Mouse (Mus musculus): Measurements from ENCODE around the gene Cc2d2a. TPM values are rescaled to one million over a fixed set of nuclear protein-coding genes. Genes with fewer than 3 reads are reported as not detected.

The Cc2d2a gene
- total RNA-seq, 1 experiment from 2014 or later, result not detected

DNA sequence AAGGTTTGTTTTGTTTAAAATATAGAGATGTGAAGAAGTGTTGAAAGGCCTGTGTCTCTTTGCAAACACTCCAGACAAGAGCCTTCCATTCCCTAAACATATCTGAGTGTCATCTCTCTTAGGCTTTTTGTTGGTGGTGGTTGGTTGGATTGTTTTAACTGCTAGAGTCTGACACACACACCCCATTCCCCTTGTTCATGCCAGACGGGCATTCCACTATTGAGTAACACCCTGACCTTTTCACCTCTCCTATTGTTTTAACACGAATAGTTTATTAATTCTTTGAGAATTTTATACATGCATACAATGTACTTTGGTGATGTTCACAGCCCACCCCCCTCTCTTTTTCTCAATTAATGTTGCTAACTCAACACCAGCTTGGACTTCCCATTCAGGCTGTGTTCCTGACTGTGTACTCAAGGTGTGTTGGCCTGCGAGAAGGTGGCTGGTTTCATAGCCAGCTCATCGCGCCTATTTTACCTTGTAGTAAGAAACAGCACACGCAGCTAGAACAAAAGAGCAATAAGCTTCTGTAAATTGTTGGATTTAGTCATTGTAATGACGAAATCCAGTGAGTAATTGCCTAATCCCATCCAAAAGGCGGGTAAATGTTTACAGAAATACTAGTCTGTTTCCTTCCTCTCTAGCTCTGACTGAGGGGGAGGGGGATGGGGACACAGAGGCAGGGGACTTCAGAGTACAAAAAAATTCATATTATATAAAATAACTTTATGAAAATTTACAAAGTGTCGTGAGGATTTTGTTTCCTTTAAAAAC lies 126.0 kb downstream of the Cc2d2a start:
- peak; percentile 49 for ATAC-seq (replicated peaks; ENCODE audit: insufficient number of reproducible peaks, low FRiP score, low TSS enrichment, poor library complexity, severe bottlenecking)

Other genes with a start within 250 kb of the Cc2d2a start
- gene C1qtnf7, start 146.8 kb upstream of the Cc2d2a start, total RNA-seq (2017), result not detected in 3 replicates
- gene Bst1, start 156.5 kb downstream of the Cc2d2a start, total RNA-seq (2017), result 3.8 to 8.0 TPM (median 3.8 TPM) in 3 replicates
- 126 to 151 TPM (median 147 TPM) in 3 replicates for gene Fbxl5, start 159.3 kb downstream of the Cc2d2a start, total RNA-seq (2017)
- 13.9 to 18.1 TPM (median 14.7 TPM) in 3 replicates for gene Cd38, start 206.2 kb downstream of the Cc2d2a start, total RNA-seq (2017)

Data from monocyte, adult 5-6 weeks (primary cell).